Mouse (Mus musculus) ES-E14 (cell line): Measurements from ENCODE around the gene Schip1. TPM values are rescaled to one million over a fixed set of nuclear protein-coding genes. Genes with fewer than 3 reads are reported as not detected.

Experiments
- DNase-seq: peaks from one replicate; pipeline ENCODE4 v3.0.0-alpha.2; 2013; ENCODE audit warnings: low read depth, low spot score
- H3K27ac ChIP-seq: 2 replicates; pipeline ENCODE4 v1.5.1; 2012; ENCODE audit warnings: low read depth, mild to moderate bottlenecking, low read length, moderate library complexity, mixed read lengths; ENCODE audit not compliant: poor library complexity, insufficient read depth, severe bottlenecking
- H3K36me3 ChIP-seq: 2 replicates; pipeline ENCODE4 v1.6.1; 2012; ENCODE audit warnings: mild to moderate bottlenecking, low read length, moderate library complexity, mixed read lengths; ENCODE audit not compliant: control insufficient read depth, poor library complexity, insufficient read depth, severe bottlenecking
- H3K4me1 ChIP-seq, 2 experiments: fragments of 150-350 bp in 1 of 2; sonication (generic) in 1 of 2; 2 replicates each; pipeline ENCODE4 v1.6.1; 2012; ENCODE audit warnings: low read length in 2 of 2, mild to moderate bottlenecking in 1 of 2, mixed read lengths in 1 of 2; ENCODE audit not compliant: control insufficient read depth in 2 of 2, insufficient read depth in 2 of 2, poor library complexity in 1 of 2
- H3K4me3 ChIP-seq, 2 experiments: fragments of 150-350 bp in 1 of 2; sonication (generic) in 1 of 2; 2 replicates each; pipeline ENCODE4 v1.5.1; 2012; ENCODE audit warnings: low read length in 2 of 2, low read depth in 1 of 2, mild to moderate bottlenecking in 1 of 2, mixed read lengths in 1 of 2; ENCODE audit not compliant: insufficient read depth in 1 of 2, poor library complexity in 1 of 2, severe bottlenecking in 1 of 2
- H3K9ac ChIP-seq: 2 replicates; pipeline ENCODE4 v1.6.1; 2012; ENCODE audit warnings: low read depth, mild to moderate bottlenecking, low read length, mixed read lengths; ENCODE audit not compliant: poor library complexity, insufficient read depth, severe bottlenecking
- H3K9me3 ChIP-seq: fragments of 150-350 bp; sonication (generic); 2 replicates; pipeline ENCODE4 v1.6.1; 2012; ENCODE audit warnings: low read depth, mild to moderate bottlenecking, low read length; ENCODE audit not compliant: control insufficient read depth, insufficient read depth
- CHD2 ChIP-seq: IDR thresholded peaks from 2 replicates; pipeline ENCODE4 v1.6.1; 2014; ENCODE audit warnings: mild to moderate bottlenecking, low read depth, low read length, inconsistent platforms
- HCFC1 ChIP-seq: IDR thresholded peaks from 2 replicates; pipeline ENCODE4 v1.6.1; 2012; ENCODE audit warnings: low read length, inconsistent platforms, borderline replicate concordance; ENCODE audit not compliant: insufficient read depth
- MAFK ChIP-seq: IDR thresholded peaks from 2 replicates; pipeline ENCODE4 v1.6.1; 2014; ENCODE audit warnings: mild to moderate bottlenecking, low read depth, low read length, inconsistent platforms; ENCODE audit not compliant: insufficient read depth
- ZC3H11A ChIP-seq: IDR thresholded peaks from 2 replicates; pipeline ENCODE4 v1.6.1; 2012; ENCODE audit warnings: low read depth, mild to moderate bottlenecking, inconsistent platforms, low read length, borderline replicate concordance
- ZNF384 ChIP-seq: IDR thresholded peaks from 2 replicates; pipeline ENCODE4 v1.6.1; 2012; ENCODE audit warnings: low read depth, low read length, inconsistent platforms
- in situ Hi-C, 2 experiments: fragments of 600-800 bp; cut with MboI; formaldehyde crosslinking; loops; one replicate each; pipeline ENCODE4 v1.15.1; 2025; ENCODE audit warnings: low sequenced_read_pairs in 2 of 2, inconsistent platforms in 1 of 2; ENCODE audit not compliant: unreplicated experiment in 2 of 2
- total RNA-seq: library from RNA; depleted of rRNA; stranded (reverse); fragments of 300-350 nt; gene quantifications from 2 replicates; pipeline ENCODE4 v1.2.3, GENCODE M21; 2012

Schip1 gene
- total RNA-seq, 1 experiment, result 38.3 TPM

- in situ Hi-C loops, result no loop called here
- no peak overlapping the region for H3K9ac ChIP-seq
- no peak overlapping the region for H3K27ac ChIP-seq
- peaks cover 2% of the 10 kb centered on the region; the same call in 1 of the 2 replicates for H3K36me3 ChIP-seq
- H3K4me3 ChIP-seq, result no peak overlapping the region
- no peaks in the 10 kb centered on the region for H3K9me3 ChIP-seq
- TF ChIP-seq ZC3H11A (no peak), CHD2 (no peak), HCFC1 (no peak), MAFK (no peak), ZNF384 (no peak)
- DNase-seq, result no peak
- H3K4me1 ChIP-seq, result peaks cover 0 to 6% of the 10 kb centered on the region in 2 experiments; a peak in 1 of 4 replicates
Measured at GRCm38 (mm10) chr3:68604467-68604866, 539.9 kb downstream of the Schip1 start.

GRCm38 (mm10) chr3:68604962-68605361 is 540.4 kb downstream of the Schip1 start:
- in situ Hi-C loops, result no loop called here
- no peak for DNase-seq
- Histone ChIP-seq H3K36me3 (peaks cover 2% of the 10 kb centered on the region; the same call in 1 of the 2 replicates), H3K9ac (no peak overlapping the region), H3K27ac (no peak overlapping the region), H3K4me1 (peaks cover 0 to 6% of the 10 kb centered on the region in 2 experiments; a peak in 1 of 4 replicates), H3K9me3 (no peaks in the 10 kb centered on the region), H3K4me3 (no peak overlapping the region)
- TF ChIP-seq ZC3H11A (no peak), MAFK (no peak), HCFC1 (no peak), CHD2 (no peak), ZNF384 (no peak)

- Histone ChIP-seq H3K27ac (no peak overlapping the region), H3K9ac (no peak overlapping the region), H3K9me3 (no peaks in the 10 kb centered on the region), H3K4me1 (peaks cover 0 to 6% of the 10 kb centered on the region in 2 experiments; a peak in 1 of 4 replicates), H3K36me3 (peaks cover 2% of the 10 kb centered on the region; the same call in 1 of the 2 replicates), H3K4me3 (no peak overlapping the region)
- in situ Hi-C loops, result no loop called here
- no peak for DNase-seq
- TF ChIP-seq ZNF384 (no peak), MAFK (no peak), CHD2 (no peak), ZC3H11A (no peak), HCFC1 (no peak)
Measured at GRCm38 (mm10) chr3:68605942-68606603, 541.5 kb downstream of the Schip1 start.

- TF ChIP-seq ZC3H11A, result no peak
- no peak for TF ChIP-seq CHD2
- no peak for TF ChIP-seq MAFK
- no peak for TF ChIP-seq HCFC1
- TF ChIP-seq ZNF384, result no peak
- no peak for DNase-seq
- Histone ChIP-seq H3K9ac (no peak overlapping the region), H3K4me3 (no peak overlapping the region), H3K4me1 (peaks cover 0 to 6% of the 10 kb centered on the region in 2 experiments; a peak in 1 of 4 replicates), H3K36me3 (peaks cover 2% of the 10 kb centered on the region; the same call in 1 of the 2 replicates), H3K27ac (no peak overlapping the region), H3K9me3 (no peaks in the 10 kb centered on the region)
- in situ Hi-C loops, result no loop called here
Measured at GRCm38 (mm10) chr3:68606730-68607129, 542.1 kb downstream of the Schip1 start.
